Mouse (Mus musculus) forebrain, embryonic 15.5 days (tissue): ENCODE measurements at regions not wholly inside any gene's neighbourhood (a gene's known extent, or its start where the extent isn't known, plus 50 kb on each side); places are given as distances from the start of the nearest gene placed in this dataset.

Experiments
- ATAC-seq: fragments of 200-750 bp; cut with Nextera tagmentation; replicated peaks from 2 replicates; pipeline ENCODE4 v1.8.0; 2017; ENCODE audit warnings: mild to moderate bottlenecking, moderate TSS enrichment, moderate library complexity
- H3K27ac ChIP-seq: fragments of 300-500 bp; sonication (generic); replicated peaks from 2 replicates; pipeline ENCODE4 v1.5.1; 2015; ENCODE audit warnings: mild to moderate bottlenecking, inconsistent platforms
- H3K27me3 ChIP-seq: fragments of 300-500 bp; sonication (generic); 2 replicates; pipeline ENCODE4 v1.6.1; 2015; ENCODE audit warnings: inconsistent platforms
- H3K36me3 ChIP-seq: fragments of 300-500 bp; sonication (generic); 2 replicates; pipeline ENCODE4 v1.6.1; 2015; ENCODE audit warnings: mild to moderate bottlenecking, inconsistent platforms
- H3K4me1 ChIP-seq: fragments of 300-500 bp; sonication (generic); 2 replicates; pipeline ENCODE4 v1.6.1; 2015; ENCODE audit warnings: inconsistent platforms
- H3K4me2 ChIP-seq: fragments of 300-500 bp; sonication (generic); replicated peaks from 2 replicates; pipeline ENCODE4 v1.6.1; 2015; ENCODE audit warnings: mild to moderate bottlenecking, inconsistent platforms
- H3K4me3 ChIP-seq: fragments of 300-500 bp; sonication (generic); 2 replicates; pipeline ENCODE4 v1.5.1; 2015; ENCODE audit warnings: mild to moderate bottlenecking, inconsistent platforms
- H3K9ac ChIP-seq: fragments of 300-500 bp; sonication (generic); replicated peaks from 2 replicates; pipeline ENCODE4 v1.6.1; 2015; ENCODE audit warnings: mild to moderate bottlenecking, inconsistent platforms
- H3K9me3 ChIP-seq: fragments of 300-500 bp; sonication (generic); 2 replicates; pipeline ENCODE4 v1.6.1; 2016; ENCODE audit warnings: inconsistent platforms
- WGBS: fragments of 180-500 bp; shearing (Covaris S2); methylation state at CpG from one replicate; pipeline ENCODE4 v1.1.7; 2015; ENCODE audit warnings: mixed read lengths; 5-methylcytosine and 5-hydroxymethylcytosine counted together

- peak; percentile 66 for ATAC-seq
Observed at GRCm38 (mm10) chr13:28465187-28465880, 208.0 kb downstream of the Gm11361 start.

GRCm38 (mm10) chr13:28461281-28461680 lies 204.0 kb downstream of the Gm11361 start:
- no peak for ATAC-seq
- H3K36me3 ChIP-seq: peaks cover 3% of the 10 kb centered on the region; the same call in 1 of the 2 replicates
- H3K9ac ChIP-seq: no peak overlapping the region
- no peaks in the 10 kb centered on the region for H3K27me3 ChIP-seq
- no peak overlapping the region for H3K27ac ChIP-seq
- no peaks in the 10 kb centered on the region; the same call in 1 of the 2 replicates for H3K4me1 ChIP-seq
- no peaks in the 10 kb centered on the region for H3K9me3 ChIP-seq
- no peak overlapping the region for H3K4me2 ChIP-seq
- no peak overlapping the region for H3K4me3 ChIP-seq
- 85% methylated on average over 10 of the region's 10 CpGs for WGBS

More at GRCm38 (mm10) chr13:28465187-28465880, 208.0 kb downstream of the Gm11361 start:
- Histone ChIP-seq H3K4me1 (no peaks in the 10 kb centered on the region; the same call in 1 of the 2 replicates), H3K9ac (no peak overlapping the region), H3K27me3 (no peaks in the 10 kb centered on the region), H3K27ac (peak overlapping the region; percentile 80), H3K9me3 (no peaks in the 10 kb centered on the region), H3K4me3 (no peak overlapping the region), H3K36me3 (peaks cover 3% of the 10 kb centered on the region; the same call in 1 of the 2 replicates), H3K4me2 (no peak overlapping the region)
- WGBS: 63% methylated on average over 2 of the region's 2 CpGs

- no peak overlapping the region for H3K4me2 ChIP-seq
- peaks cover 11% of the 10 kb centered on the region; the same call in 1 of the 2 replicates for H3K4me1 ChIP-seq
- H3K9ac ChIP-seq: no peak overlapping the region
- 86% methylated on average over 3 of the region's 3 CpGs for WGBS
- no peak for ATAC-seq
- H3K9me3 ChIP-seq: no peaks in the 10 kb centered on the region
- no peaks in the 10 kb centered on the region for H3K27me3 ChIP-seq
- no peak overlapping the region for H3K27ac ChIP-seq
- H3K36me3 ChIP-seq: peaks cover 3% of the 10 kb centered on the region; the same call in 1 of the 2 replicates
- H3K4me3 ChIP-seq: no peak overlapping the region
Observed at GRCm38 (mm10) chr13:28457403-28457802, 200.1 kb downstream of the Gm11361 start.

- WGBS: 87% methylated on average over 3 of the region's 3 CpGs
Observed at GRCm38 (mm10) chr13:28455878-28456277, 198.6 kb downstream of the Gm11361 start.

GRCm38 (mm10) chr13:28455016-28455415 lies 197.7 kb downstream of the Gm11361 start:
- no peak for ATAC-seq
- Histone ChIP-seq H3K4me2 (no peak overlapping the region), H3K4me3 (no peak overlapping the region), H3K36me3 (no peaks in the 10 kb centered on the region), H3K4me1 (peaks cover 21% of the 10 kb centered on the region), H3K9me3 (no peaks in the 10 kb centered on the region), H3K9ac (no peak overlapping the region), H3K27me3 (no peaks in the 10 kb centered on the region), H3K27ac (no peak overlapping the region)
- WGBS: 70% methylated on average over 10 of the region's 10 CpGs

More at GRCm38 (mm10) chr13:28455878-28456277, 198.6 kb downstream of the Gm11361 start:
- no peak for ATAC-seq
- Histone ChIP-seq H3K4me1 (peaks cover 17% of the 10 kb centered on the region), H3K4me2 (no peak overlapping the region), H3K36me3 (peaks cover 2% of the 10 kb centered on the region; the same call in 1 of the 2 replicates), H3K4me3 (no peak overlapping the region), H3K9ac (no peak overlapping the region), H3K9me3 (no peaks in the 10 kb centered on the region), H3K27ac (no peak overlapping the region), H3K27me3 (no peaks in the 10 kb centered on the region)

- H3K4me1 ChIP-seq: peaks cover 21% of the 10 kb centered on the region
- no peaks in the 10 kb centered on the region for H3K9me3 ChIP-seq
- H3K36me3 ChIP-seq: no peaks in the 10 kb centered on the region
- H3K9ac ChIP-seq: no peak overlapping the region; the same call in 1 of the 2 replicates
- 32% methylated on average over 14 of the region's 14 CpGs for WGBS
- H3K4me2 ChIP-seq: no peak overlapping the region
- H3K27me3 ChIP-seq: no peaks in the 10 kb centered on the region
- H3K4me3 ChIP-seq: no peak overlapping the region
- peak; percentile 32; the same call in 1 of the 2 replicates for ATAC-seq
- H3K27ac ChIP-seq: 0 out of 2 replicates have a peak overlapping the region, but pooled peaks have one; percentile 17
Observed at GRCm38 (mm10) chr13:28450699-28451445, 193.5 kb downstream of the Gm11361 start.

GRCm38 (mm10) chr13:28449026-28449425 lies 191.7 kb downstream of the Gm11361 start:
- Histone ChIP-seq H3K4me1 (peaks cover 10% of the 10 kb centered on the region), H3K27ac (no peak overlapping the region), H3K4me3 (no peak overlapping the region), H3K27me3 (no peaks in the 10 kb centered on the region), H3K4me2 (no peak overlapping the region), H3K36me3 (no peaks in the 10 kb centered on the region), H3K9me3 (no peaks in the 10 kb centered on the region), H3K9ac (no peak overlapping the region)
- 86% methylated on average over 1 of the region's 1 CpGs for WGBS
- ATAC-seq: no peak

- Histone ChIP-seq H3K9me3 (no peaks in the 10 kb centered on the region), H3K4me2 (no peak overlapping the region), H3K27me3 (no peaks in the 10 kb centered on the region), H3K9ac (no peak overlapping the region), H3K36me3 (no peaks in the 10 kb centered on the region), H3K4me3 (no peak overlapping the region), H3K27ac (no peak overlapping the region), H3K4me1 (no peaks in the 10 kb centered on the region)
- no peak for ATAC-seq
Observed at GRCm38 (mm10) chr13:28442250-28442649, 184.9 kb downstream of the Gm11361 start.

- Histone ChIP-seq H3K9ac (no peak overlapping the region), H3K27ac (no peak overlapping the region), H3K9me3 (no peaks in the 10 kb centered on the region), H3K4me2 (no peak overlapping the region), H3K4me1 (no peaks in the 10 kb centered on the region), H3K36me3 (no peaks in the 10 kb centered on the region), H3K27me3 (no peaks in the 10 kb centered on the region), H3K4me3 (no peak overlapping the region)
- no peak for ATAC-seq
- 57% methylated on average over 2 of the region's 2 CpGs for WGBS
Observed at GRCm38 (mm10) chr13:28433445-28433844, 176.1 kb downstream of the Gm11361 start.

GRCm38 (mm10) chr13:28432017-28432416 lies 174.7 kb downstream of the Gm11361 start:
- H3K4me2 ChIP-seq: no peak overlapping the region
- no peak overlapping the region for H3K27ac ChIP-seq
- H3K4me1 ChIP-seq: no peaks in the 10 kb centered on the region
- 79% methylated on average over 2 of the region's 2 CpGs for WGBS
- H3K27me3 ChIP-seq: no peaks in the 10 kb centered on the region
- no peaks in the 10 kb centered on the region for H3K9me3 ChIP-seq
- H3K36me3 ChIP-seq: no peaks in the 10 kb centered on the region
- no peak overlapping the region for H3K9ac ChIP-seq
- no peak overlapping the region for H3K4me3 ChIP-seq
- ATAC-seq: no peak

GRCm38 (mm10) chr13:28426085-28426484 lies 168.8 kb downstream of the Gm11361 start:
- Histone ChIP-seq H3K4me3 (no peak overlapping the region), H3K4me1 (peaks cover 15% of the 10 kb centered on the region), H3K27me3 (no peaks in the 10 kb centered on the region), H3K9ac (no peak overlapping the region), H3K9me3 (no peaks in the 10 kb centered on the region), H3K27ac (peak overlapping the region; percentile 66; the same call in 1 of the 2 replicates), H3K4me2 (no peak overlapping the region), H3K36me3 (no peaks in the 10 kb centered on the region)
- no peak for ATAC-seq
- WGBS: 70% methylated on average over 4 of the region's 4 CpGs

- H3K27ac ChIP-seq: peak overlapping the region; percentile 66
- no peak overlapping the region for H3K4me2 ChIP-seq
- H3K27me3 ChIP-seq: no peaks in the 10 kb centered on the region
- no peak overlapping the region for H3K9ac ChIP-seq
- H3K9me3 ChIP-seq: no peaks in the 10 kb centered on the region
- no peaks in the 10 kb centered on the region for H3K36me3 ChIP-seq
- peaks cover 24% of the 10 kb centered on the region for H3K4me1 ChIP-seq
- no peak overlapping the region for H3K4me3 ChIP-seq
- ATAC-seq: peak; percentile 82
- WGBS: 37% methylated on average over 3 of the region's 3 CpGs
Observed at GRCm38 (mm10) chr13:28425116-28425515, 167.8 kb downstream of the Gm11361 start.
